Mouse (Mus musculus) MEL (cell line): Measurements from ENCODE around the gene Ing5.

Experiments used
- CTCF ChIP-seq, 3 experiments: IDR thresholded peaks in 2 of 3; conservative IDR thresholded peaks in 1 of 3; 2 replicates each; pipeline ENCODE4 v1.5.1; 2011 to 2012; ENCODE audit warnings: low read length in 3 of 3, low read depth in 2 of 3, mild to moderate bottlenecking in 2 of 3, improper control_type of control experiment in 1 of 3, inconsistent platforms in 1 of 3, mixed read lengths in 1 of 3, moderate library complexity in 1 of 3; ENCODE audit not compliant: control insufficient read depth in 1 of 3, insufficient read depth in 1 of 3, poor library complexity in 1 of 3, severe bottlenecking in 1 of 3
- E2F4 ChIP-seq: IDR thresholded peaks from 2 replicates; pipeline ENCODE4 v1.6.1; 2011; ENCODE audit warnings: low read depth, low read length, improper control_type of control experiment, borderline replicate concordance
- EP300 ChIP-seq, 2 experiments: IDR thresholded peaks; 2 replicates each; pipeline ENCODE4 v1.6.1; 2011; ENCODE audit warnings: improper control_type of control experiment in 2 of 2, low read length in 2 of 2, low read depth in 1 of 2, mild to moderate bottlenecking in 1 of 2
- ETS1 ChIP-seq: IDR thresholded peaks from 2 replicates; pipeline ENCODE4 v1.6.1; 2012; ENCODE audit warnings: low read depth, mild to moderate bottlenecking, inconsistent platforms, low read length, improper control_type of control experiment, moderate library complexity
- GATA1 ChIP-seq: IDR thresholded peaks from 2 replicates; pipeline ENCODE4 v1.6.1; 2011; ENCODE audit warnings: low read depth, low read length, improper control_type of control experiment
- HCFC1 ChIP-seq: IDR thresholded peaks from 2 replicates; pipeline ENCODE4 v1.6.1; 2012; ENCODE audit warnings: low read depth, mild to moderate bottlenecking, inconsistent platforms, low read length, improper control_type of control experiment, moderate library complexity
- KAT2A ChIP-seq: conservative IDR thresholded peaks from 2 replicates; pipeline ENCODE4 v1.6.1; 2012; ENCODE audit warnings: low read depth, low read length, improper control_type of control experiment, inconsistent platforms
- MAX ChIP-seq: IDR thresholded peaks from 2 replicates; pipeline ENCODE4 v1.6.1; 2011; ENCODE audit warnings: low read length, improper control_type of control experiment
- POLR2A ChIP-seq, 2 experiments: IDR thresholded peaks; 2 replicates each; pipeline ENCODE4 v1.6.1; 2011 to 2012; ENCODE audit warnings: low read length in 2 of 2, mild to moderate bottlenecking in 2 of 2, control low read depth in 1 of 2, improper control_type of control experiment in 1 of 2, low read depth in 1 of 2, moderate library complexity in 1 of 2; ENCODE audit not compliant: control insufficient read depth in 1 of 2, insufficient read depth in 1 of 2, poor library complexity in 1 of 2
- RCOR1 ChIP-seq: IDR thresholded peaks from 2 replicates; pipeline ENCODE4 v1.6.1; 2012; ENCODE audit warnings: low read depth, mild to moderate bottlenecking, inconsistent platforms, low read length, improper control_type of control experiment
- SIN3A ChIP-seq: IDR thresholded peaks from 2 replicates; pipeline ENCODE4 v1.6.1; 2012; ENCODE audit warnings: low read length, improper control_type of control experiment, inconsistent platforms
- SMC3 ChIP-seq: IDR thresholded peaks from 2 replicates; pipeline ENCODE4 v1.6.1; 2011; ENCODE audit warnings: low read depth, low read length, improper control_type of control experiment
- USF1 ChIP-seq: IDR thresholded peaks from 2 replicates; pipeline ENCODE4 v1.6.1; 2014; ENCODE audit warnings: low read depth, mild to moderate bottlenecking, inconsistent platforms, low read length, improper control_type of control experiment, moderate library complexity

- TF ChIP-seq SIN3A (no peak), E2F4 (no peak), KAT2A (no peak), CTCF (IDR thresholded peaks at IDR 0.05 in 2 of 3, conservative IDR thresholded peaks at IDR 0.05 in 1 of 3; ENCODE audit: control insufficient read depth in 1 of 3, insufficient read depth in 1 of 3, low read depth in 2 of 3, low read length in 3 of 3, poor library complexity in 1 of 3, severe bottlenecking in 1 of 3) (no peak), POLR2A (IDR thresholded peaks at IDR 0.05; ENCODE audit: control insufficient read depth in 1 of 2, insufficient read depth in 1 of 2, low read depth in 1 of 2, low read length in 2 of 2, poor library complexity in 1 of 2) (no peak), USF1 (no peak), SMC3 (no peak), HCFC1 (no peak), EP300 (IDR thresholded peaks at IDR 0.05; ENCODE audit: low read depth in 1 of 2, low read length in 2 of 2) (no peak), ETS1 (no peak), GATA1 (no peak), RCOR1 (no peak), MAX (no peak)
These were observed 20.8 kb downstream of the Ing5 start, which contains the start of gene D2hgdh for GRCm38 (mm10) chr1:93824609-93825008.
